Mouse (Mus musculus): ENCODE data around the gene Nf2. TPM values are rescaled to one million over a fixed set of nuclear protein-coding genes. Genes with fewer than 3 reads are reported as not detected.
"Not testable (repeated sequence)": the region's sequence is repeated elsewhere in the genome, so short reads cannot be mapped to it uniquely, and the experiment has no call there.

Nf2 gene
- polyA plus RNA-seq, 1 experiment from 2014 or later = 29.5 TPM

DNA sequence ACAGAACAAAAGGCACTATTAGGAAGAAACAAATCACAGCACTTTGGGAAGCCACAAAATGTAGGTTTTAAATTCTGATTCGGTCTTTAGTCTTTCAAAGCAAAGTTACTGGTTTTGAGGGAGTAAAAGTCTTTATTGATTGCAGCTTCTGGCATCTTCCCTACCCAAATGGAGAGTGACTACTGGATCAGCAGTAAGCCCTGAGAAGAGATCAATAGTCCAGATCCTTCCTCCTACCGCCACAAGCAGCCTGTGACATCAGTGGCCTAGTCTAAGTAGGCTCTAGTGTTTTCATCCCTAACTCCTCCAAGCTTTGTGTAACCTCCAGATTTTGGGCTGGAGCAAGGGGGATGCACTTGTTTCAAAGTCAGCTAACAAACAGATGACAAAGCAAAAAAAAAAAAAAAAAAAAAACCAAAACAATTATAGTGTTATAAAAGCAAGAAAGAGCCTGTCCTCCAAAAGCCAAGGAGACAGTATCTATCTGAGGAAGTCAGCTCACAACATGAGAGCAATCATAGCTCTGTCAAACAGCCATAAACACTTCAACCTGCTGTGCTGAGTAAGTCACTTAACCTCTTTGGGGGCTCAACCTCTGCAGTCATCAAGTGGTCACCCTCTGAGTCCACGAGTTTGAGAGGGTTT is 15.9 kb downstream of the Nf2 start:
- peaks cover 23% of the 10 kb centered on the region for H3K4me1 ChIP-seq
- H3K9ac ChIP-seq = no peak overlapping the region
- WGBS (ENCODE audit: insufficient replicate concordance) = 69% methylated on average over 3 of the region's 3 CpGs
- no peak overlapping the region for H3K27ac ChIP-seq
- peaks cover 3% of the 10 kb centered on the region; the same call in 1 of the 2 replicates for H3K36me3 ChIP-seq
- H3K9me3 ChIP-seq (replicated peaks) = no peaks in the 10 kb centered on the region
- ATAC-seq = no peak
- H3K4me2 ChIP-seq = no peak overlapping the region
- H3K27me3 ChIP-seq (replicated peaks) = no peaks in the 10 kb centered on the region
- H3K4me3 ChIP-seq = no peak overlapping the region

- Histone ChIP-seq H3K4me1 (peaks cover 27% of the 10 kb centered on the region), H3K4me3 (no peak overlapping the region), H3K27ac (no peak overlapping the region), H3K36me3 (peaks cover 3% of the 10 kb centered on the region; the same call in 1 of the 2 replicates), H3K27me3 (replicated peaks) (no peaks in the 10 kb centered on the region), H3K4me2 (no peak overlapping the region), H3K9me3 (replicated peaks) (no peaks in the 10 kb centered on the region), H3K9ac (no peak overlapping the region)
- ATAC-seq = no peak
Measured at GRCm38 (mm10) chr11:4831066-4831465, 18.3 kb downstream of the Nf2 start.

GRCm38 (mm10) chr11:4827916-4828315 is 21.4 kb downstream of the Nf2 start:
- no peaks in the 10 kb centered on the region for H3K9me3 ChIP-seq (replicated peaks)
- 69% methylated on average over 2 of the region's 2 CpGs for WGBS (ENCODE audit: insufficient replicate concordance)

DNA sequence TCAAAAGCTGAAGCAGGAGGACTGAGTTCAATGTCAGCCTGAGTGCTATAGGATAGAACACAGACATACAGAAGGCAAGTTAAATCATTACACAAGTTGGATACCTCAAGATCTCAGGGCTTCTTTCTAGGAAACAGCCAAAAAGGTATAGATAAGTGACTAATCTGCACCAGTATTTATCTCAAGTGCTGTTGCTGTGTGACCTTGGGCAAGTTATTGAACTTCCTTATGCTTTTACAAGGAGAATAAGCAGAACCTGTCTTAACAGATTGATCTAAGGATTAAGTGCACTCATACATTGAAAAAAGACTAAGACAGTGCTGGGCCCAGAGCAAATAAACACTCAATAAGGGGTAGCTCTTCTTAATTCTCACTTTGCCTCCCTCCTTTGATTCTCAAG is 22.0 kb downstream of the Nf2 start:
- peaks cover 16% of the 10 kb centered on the region for H3K4me1 ChIP-seq
- peaks cover 3% of the 10 kb centered on the region; the same call in 1 of the 2 replicates for H3K36me3 ChIP-seq
- H3K9me3 ChIP-seq (replicated peaks) = no peaks in the 10 kb centered on the region
- no peak overlapping the region for H3K4me3 ChIP-seq
- no peaks in the 10 kb centered on the region for H3K27me3 ChIP-seq (replicated peaks)
- H3K4me2 ChIP-seq = no peak overlapping the region
- H3K27ac ChIP-seq = no peak overlapping the region
- no peak for ATAC-seq
- no peak overlapping the region for H3K9ac ChIP-seq

More at GRCm38 (mm10) chr11:4827916-4828315, 21.4 kb downstream of the Nf2 start:
- peaks cover 3% of the 10 kb centered on the region; the same call in 1 of the 2 replicates for H3K36me3 ChIP-seq
- no peak for ATAC-seq
- peaks cover 16% of the 10 kb centered on the region for H3K4me1 ChIP-seq
- no peak overlapping the region for H3K9ac ChIP-seq
- no peak overlapping the region for H3K27ac ChIP-seq
- no peaks in the 10 kb centered on the region for H3K27me3 ChIP-seq (replicated peaks)
- no peak overlapping the region for H3K4me2 ChIP-seq
- H3K4me3 ChIP-seq = no peak overlapping the region

- Histone ChIP-seq H3K9me3 (replicated peaks) (no peaks in the 10 kb centered on the region), H3K27ac (no peak overlapping the region), H3K9ac (no peak overlapping the region), H3K4me1 (peaks cover 14% of the 10 kb centered on the region), H3K27me3 (replicated peaks) (no peaks in the 10 kb centered on the region), H3K4me3 (no peak overlapping the region), H3K4me2 (no peak overlapping the region), H3K36me3 (peaks cover 3% of the 10 kb centered on the region; the same call in 1 of the 2 replicates)
- 89% methylated on average over 3 of the region's 3 CpGs for WGBS (ENCODE audit: insufficient replicate concordance)
- no peak for ATAC-seq
Measured at GRCm38 (mm10) chr11:4826152-4826778, 23.1 kb downstream of the Nf2 start.

GRCm38 (mm10) chr11:4823655-4824312 is 25.6 kb downstream of the Nf2 start:
- 59% methylated on average over 6 of the region's 6 CpGs for WGBS (ENCODE audit: insufficient replicate concordance)
- no peak overlapping the region for H3K4me2 ChIP-seq
- H3K4me3 ChIP-seq = no peak overlapping the region
- H3K9me3 ChIP-seq (replicated peaks) = no peaks in the 10 kb centered on the region
- no peak for ATAC-seq
- no peaks in the 10 kb centered on the region for H3K27me3 ChIP-seq (replicated peaks)
- H3K4me1 ChIP-seq = peaks cover 11% of the 10 kb centered on the region
- H3K27ac ChIP-seq = no peak overlapping the region
- H3K9ac ChIP-seq = no peak overlapping the region
- peaks cover 12% of the 10 kb centered on the region for H3K36me3 ChIP-seq

- not testable (repeated sequence) for H3K9ac ChIP-seq; H3K4me1 ChIP-seq; ATAC-seq; H3K4me3 ChIP-seq; H3K27ac ChIP-seq; H3K4me2 ChIP-seq; H3K27me3 ChIP-seq (replicated peaks); H3K9me3 ChIP-seq (replicated peaks)
- H3K36me3 ChIP-seq = peaks cover 18% of the 10 kb centered on the region
- WGBS (ENCODE audit: insufficient replicate concordance) = 80% methylated on average over 4 of the region's 4 CpGs
Measured at GRCm38 (mm10) chr11:4822446-4822842, 26.9 kb downstream of the Nf2 start.

DNA sequence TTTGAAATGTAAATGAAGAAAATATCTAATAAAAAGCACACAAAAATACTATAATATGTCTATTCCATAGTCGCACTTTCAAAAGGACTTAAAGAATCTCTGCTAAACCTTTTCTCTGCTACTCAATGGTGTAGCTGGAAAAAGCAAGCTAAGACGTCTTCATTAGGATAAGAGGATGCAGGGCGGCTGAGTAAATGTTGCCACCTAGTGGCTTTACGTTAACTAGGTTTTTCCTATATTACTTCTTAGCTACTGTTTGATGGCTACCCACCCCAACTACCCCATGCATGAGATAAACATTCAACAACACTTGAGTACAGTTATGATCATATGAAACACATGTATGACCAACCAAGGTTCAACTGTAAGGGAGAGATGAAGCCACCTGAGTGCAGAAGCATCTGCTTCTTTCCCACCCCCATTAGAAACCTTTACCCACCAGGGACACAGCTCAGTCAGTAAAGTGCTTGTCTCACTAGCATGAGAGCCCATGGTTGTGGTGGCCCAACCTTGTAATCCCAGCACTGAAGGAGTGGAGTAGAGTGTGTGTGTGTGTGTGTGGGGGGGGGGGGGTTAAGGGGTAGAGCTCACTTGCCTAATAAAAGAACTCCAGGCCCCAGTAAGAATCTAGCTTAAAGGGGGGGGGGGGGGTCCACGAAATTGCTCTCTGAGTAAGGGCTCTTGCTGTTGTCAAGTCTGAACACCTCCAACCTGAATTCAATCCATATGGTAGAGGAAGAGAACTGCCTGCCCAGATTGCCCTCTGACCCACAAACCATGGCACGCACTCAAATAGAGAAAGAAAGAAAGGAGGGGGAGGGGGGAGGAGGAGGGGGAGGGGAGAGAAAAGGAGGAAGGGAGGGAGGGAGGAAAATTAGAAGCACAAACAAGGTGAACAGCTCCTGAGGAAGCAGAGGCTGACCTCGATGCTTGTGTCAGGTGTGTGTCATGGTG is 27.6 kb downstream of the Nf2 start:
- no peak overlapping the region for H3K4me3 ChIP-seq
- no peaks in the 10 kb centered on the region for H3K27me3 ChIP-seq (replicated peaks)
- no peak overlapping the region for H3K4me2 ChIP-seq
- ATAC-seq = no peak
- whole genome bisulfite sequencing (ENCODE audit: insufficient replicate concordance) = 53% methylated on average over 7 of the region's 7 CpGs
- H3K9ac ChIP-seq = no peak overlapping the region
- H3K27ac ChIP-seq = no peak overlapping the region
- H3K9me3 ChIP-seq (replicated peaks) = no peaks in the 10 kb centered on the region
- H3K36me3 ChIP-seq = peaks cover 18% of the 10 kb centered on the region
- H3K4me1 ChIP-seq = no peaks in the 10 kb centered on the region

DNA sequence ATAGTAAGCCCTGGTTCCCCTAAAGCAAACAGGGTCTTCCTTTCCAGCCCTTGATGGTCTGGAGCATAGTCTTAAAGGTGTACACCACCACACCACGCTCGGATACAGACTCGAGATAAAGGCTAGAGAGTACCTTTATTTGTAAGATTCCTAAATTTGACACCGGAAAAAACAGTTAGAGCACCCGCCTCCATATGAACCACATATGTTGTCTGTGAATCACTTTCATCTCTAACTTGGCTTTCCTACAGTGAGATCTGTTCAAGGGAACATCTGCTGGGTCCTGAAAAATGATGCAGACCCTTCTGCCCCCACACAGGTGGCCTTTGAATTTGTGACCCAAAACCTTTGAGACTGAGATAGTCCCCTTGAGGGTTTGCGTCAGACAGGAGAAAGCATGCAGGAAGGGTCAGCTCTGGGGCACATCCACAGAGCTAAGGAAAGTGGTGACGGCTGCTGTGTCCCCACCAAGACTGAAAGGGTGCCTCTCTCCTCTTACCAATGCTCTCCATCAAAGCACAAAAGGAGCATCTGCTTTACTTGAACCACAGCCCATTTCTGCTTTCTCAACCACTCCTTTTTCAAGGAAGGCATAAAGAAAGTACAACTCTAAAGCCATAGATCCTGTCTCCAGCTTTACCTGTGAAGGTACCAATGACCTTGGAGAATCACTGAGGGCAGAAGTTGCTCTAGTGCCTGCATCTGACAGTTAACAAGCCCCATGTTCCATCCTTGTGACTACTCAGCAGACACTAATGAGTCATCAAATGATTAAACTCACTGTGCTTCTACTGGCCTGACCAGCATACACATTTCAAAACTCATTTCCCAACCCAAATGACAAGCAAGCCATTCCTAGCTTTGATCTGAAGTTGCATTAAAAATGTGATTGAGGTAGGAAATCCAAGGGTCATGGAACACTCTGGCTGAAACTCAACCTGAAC is 34.6 kb downstream of the Nf2 start:
- no peaks in the 10 kb centered on the region for H3K27me3 ChIP-seq (replicated peaks)
- 84% methylated on average over 7 of the region's 7 CpGs for WGBS (ENCODE audit: insufficient replicate concordance)
- no peaks in the 10 kb centered on the region for H3K9me3 ChIP-seq (replicated peaks)
- no peaks in the 10 kb centered on the region for H3K4me1 ChIP-seq
- H3K4me2 ChIP-seq = no peak overlapping the region
- H3K36me3 ChIP-seq = peaks cover 48% of the 10 kb centered on the region
- no peak overlapping the region for H3K4me3 ChIP-seq
- H3K9ac ChIP-seq = no peak overlapping the region
- ATAC-seq = no peak
- H3K27ac ChIP-seq = no peak overlapping the region

DNA sequence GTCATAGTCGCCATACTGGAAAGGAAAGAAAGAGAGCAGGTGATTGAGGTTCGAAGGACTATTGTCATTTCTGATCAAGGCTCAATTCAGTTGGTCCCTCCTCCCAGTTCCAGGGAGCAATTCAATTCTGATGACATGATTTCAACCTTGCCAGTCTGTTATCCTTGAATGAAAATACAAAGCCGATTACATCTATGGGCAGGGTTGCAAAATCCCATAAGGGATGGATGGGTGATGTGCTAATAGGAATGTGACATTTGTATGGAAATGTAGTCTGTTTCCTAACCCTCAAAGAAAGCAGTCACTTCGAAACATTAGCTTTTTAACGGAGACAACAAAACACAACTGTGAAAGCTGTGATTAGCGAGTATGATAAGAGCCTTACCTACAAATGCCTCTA is 41.0 kb downstream of the Nf2 start:
- ATAC-seq = no peak
- peaks cover 17% of the 10 kb centered on the region for H3K4me1 ChIP-seq
- no peak overlapping the region for H3K4me2 ChIP-seq
- H3K9ac ChIP-seq = no peak overlapping the region
- H3K9me3 ChIP-seq (replicated peaks) = no peaks in the 10 kb centered on the region
- no peaks in the 10 kb centered on the region for H3K27me3 ChIP-seq (replicated peaks)
- H3K4me3 ChIP-seq = no peak overlapping the region
- H3K27ac ChIP-seq = no peak overlapping the region
- 84% methylated on average over 6 of the region's 6 CpGs for WGBS (ENCODE audit: insufficient replicate concordance)
- peaks cover 44% of the 10 kb centered on the region for H3K36me3 ChIP-seq
